Mouse (Mus musculus): ENCODE data around the gene Pex6.

The Pex6 gene

DNA sequence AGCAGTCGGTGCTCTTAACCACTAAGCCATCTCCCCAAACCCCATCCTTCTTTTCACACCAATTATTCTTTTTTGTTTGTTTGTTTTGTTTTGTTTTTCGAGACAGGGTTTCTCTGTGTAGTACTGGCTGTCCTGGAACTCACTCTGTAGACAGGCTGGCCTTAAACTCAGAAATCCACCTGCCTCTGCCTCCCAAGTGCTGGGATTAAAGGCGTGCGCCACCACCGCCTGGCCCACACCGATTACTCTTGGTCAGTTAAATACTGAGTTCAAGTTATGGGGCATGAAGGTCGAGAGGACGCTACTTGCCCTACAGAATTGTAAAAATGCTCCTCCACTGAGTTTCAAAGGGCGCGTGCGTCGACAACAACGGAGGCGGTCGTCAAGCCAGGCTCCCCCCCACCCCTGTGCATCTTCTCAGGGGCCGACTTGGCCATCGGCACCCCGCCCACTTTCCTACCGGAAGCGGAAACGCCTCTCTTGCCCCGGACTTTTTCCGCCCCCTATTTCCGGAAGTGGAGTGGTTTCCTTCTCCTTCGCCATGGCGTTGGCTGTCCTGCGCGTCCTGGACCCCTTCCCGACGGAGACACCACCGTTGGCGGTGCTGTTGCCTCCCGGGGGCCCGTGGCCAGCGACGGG is at the start of gene Pex6:
Pex6 (plus strand) TSS at position 505 of the 639 bp plus-strand sequence.
- DNase-seq = peak; percentile 93 to 95

DNA sequence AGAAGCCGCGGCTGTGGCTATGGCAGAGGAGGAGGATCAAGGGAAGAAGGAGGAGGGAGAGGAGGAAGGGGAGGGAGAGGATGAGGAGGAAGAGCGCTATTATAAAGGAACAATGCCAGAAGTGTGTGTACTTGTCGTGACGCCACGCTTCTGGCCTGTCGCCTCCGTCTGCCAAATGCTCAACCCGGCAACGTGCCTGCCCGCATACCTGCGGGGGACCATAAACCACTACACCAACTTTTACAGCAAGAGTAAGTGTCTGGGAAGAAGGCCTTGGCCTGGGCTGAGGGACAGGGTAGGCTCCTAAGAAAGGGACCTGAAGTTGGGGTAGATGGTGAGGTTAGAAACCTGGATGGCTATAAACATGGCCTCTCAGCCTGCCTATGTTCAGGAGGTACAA is 49.3 kb upstream of the Pex6 start:
- peak; percentile 69 to 74 for DNase-seq

DNA sequence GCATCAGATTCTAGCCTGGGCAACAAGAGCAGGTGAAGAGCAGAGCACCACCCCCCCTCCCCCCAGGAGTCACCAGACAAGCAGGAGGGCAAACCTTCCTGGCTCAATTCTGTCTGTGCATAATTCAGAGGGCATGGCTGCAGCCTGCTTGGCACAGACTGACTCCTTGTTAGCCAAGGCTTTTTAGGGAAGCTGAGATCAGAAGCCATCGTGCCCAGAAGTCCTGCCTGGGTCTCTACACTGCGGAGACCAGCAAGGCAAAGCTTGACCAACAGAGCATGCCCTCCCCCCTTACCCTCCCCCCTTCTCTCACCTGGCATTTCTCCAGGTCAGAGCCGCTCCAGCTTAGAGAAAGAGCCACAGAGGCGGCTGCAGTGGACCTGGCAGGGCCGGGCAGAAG is 48.5 kb upstream of the Pex6 start:
- DNase-seq = peak; percentile 69 to 79

DNA sequence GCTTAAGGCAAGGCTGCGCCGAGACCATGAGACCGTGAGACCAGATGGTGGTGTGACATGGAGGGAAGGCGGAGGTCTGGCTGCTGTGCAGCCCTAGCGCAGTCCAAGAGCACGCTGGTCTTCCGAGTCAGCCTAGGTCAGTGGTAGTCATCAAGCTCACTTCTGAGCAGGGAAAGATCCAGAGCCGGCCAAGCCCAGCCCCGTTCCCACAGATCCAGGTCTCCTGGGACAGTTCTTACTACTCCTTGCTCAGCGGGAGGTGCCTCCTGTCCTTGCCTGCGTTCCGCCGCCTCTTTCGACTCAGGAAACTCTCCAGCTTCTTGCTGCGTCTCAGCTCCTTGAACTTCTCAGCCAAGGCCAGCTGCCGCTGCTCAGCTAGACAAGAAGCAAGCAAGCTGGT is 43.6 kb upstream of the Pex6 start:
- no peak for DNase-seq

DNA sequence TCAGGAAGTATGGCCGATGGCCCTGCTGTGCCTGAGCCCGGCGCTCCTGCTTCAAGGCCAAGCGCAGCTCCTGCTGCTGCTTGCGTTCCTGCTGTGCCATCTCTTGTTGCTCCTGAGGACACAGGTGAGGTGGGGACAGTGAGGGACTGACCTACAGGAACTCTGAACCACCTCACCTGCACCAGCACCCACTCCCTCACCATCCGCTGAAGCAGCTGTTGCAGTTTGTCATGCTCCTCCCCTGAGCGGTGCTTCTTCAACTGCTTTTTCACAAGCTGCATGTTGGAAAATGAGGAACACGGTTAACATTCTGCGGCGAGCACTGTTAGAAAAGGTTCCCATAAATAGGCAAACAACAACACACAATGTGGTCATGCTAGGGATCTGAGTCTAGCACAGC is 41.4 kb upstream of the Pex6 start:
- DNase-seq = no peak

DNA sequence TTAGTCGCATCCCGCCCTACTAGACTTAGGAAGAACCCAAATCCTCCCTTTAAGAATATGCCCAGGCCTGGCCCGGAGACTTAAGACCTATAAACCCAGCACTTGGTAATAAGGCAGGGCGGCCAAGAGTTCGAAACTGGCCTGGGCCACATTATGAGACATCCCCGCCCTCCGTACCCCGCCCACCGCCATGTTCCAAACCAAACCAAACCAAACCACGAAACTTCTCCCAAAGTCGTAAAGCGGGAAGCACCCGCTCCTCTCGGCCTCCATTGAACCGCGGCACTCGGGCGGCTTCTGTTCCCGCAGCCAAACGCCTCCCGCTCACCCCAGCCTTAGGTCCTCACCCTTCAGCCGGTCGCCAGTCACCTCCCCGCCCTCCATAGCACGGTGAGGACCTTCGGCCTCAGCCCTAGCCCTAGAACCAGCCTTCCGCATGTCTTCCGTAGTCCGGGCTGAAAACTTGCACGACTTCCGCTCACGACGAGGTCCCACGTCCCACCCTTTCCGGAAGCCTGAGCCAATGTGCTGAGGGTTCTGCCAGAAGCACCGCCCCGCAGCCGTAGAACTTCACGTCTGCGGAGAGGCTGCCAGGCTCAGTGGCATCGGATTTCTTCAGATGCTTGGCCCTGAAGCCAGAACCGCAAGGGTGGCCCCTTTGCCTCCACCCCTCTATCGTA is 37.3 kb upstream of the Pex6 start, which contains the start of gene Rrp36:
Rrp36 (minus strand) TSS at position 503 of the 680 bp plus-strand sequence.
- peak; percentile 85 to 92 for DNase-seq

DNA sequence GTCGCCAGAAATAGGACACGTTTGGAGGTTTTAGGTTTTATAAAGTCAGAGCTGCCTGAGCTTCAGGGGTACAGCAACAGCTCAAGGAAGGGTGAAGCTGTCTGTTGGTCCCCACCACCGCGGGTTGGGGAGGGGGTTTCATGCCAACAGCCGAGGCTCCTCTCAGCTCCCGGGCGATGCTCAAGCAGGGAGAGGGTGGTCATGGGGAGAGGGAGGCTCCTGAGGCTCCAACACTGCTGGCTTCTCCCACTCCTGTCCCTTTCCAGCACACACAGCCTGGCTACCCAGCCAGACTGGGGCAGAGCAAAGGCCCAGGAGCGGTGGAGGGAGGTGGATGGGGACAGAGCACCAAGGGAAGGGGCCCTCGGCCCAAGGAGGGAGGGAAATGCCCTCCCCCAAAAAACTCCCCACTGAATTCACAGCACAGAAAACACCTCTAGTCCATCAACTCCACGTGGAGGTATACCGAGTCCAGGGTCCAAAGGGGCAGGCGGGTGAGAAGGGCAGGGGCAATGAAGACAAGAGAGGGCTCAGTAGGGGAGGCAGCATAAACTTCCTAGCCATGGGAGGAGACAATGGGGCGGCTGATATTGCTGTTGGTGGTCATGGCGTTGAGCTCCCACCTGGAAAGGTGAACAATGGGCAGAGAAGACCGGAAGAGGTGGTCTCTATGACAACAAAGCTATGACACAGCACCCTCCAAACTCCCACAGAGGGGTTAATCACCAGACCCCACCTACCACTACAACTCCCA is 36.6 kb upstream of the Pex6 start:
- peak in 1 of 2 experiments; percentile 24 for DNase-seq

DNA sequence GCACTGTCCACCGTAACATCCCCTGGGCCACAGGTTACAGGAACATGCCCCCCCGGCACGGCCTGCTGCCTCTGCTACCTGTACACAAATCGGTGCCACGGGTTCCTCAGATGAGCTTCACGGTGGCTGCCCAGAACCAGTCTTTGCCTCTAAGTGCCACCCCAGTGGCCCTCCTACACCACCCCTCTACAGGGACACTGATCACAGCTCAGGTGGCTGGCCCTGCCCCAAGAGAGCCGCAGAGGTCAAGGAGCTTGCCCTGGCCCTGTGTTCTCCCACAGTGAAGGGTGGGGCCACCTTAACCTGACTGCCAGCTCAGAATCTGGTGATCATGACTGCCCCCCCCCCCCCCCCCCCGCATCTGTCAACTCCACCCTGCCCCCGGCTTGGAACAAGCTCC is 32.8 kb upstream of the Pex6 start, which contains the start of gene Mea1:
Mea1 (plus strand) TSS at position 378 of the 400 bp plus-strand sequence.
- no peak for DNase-seq

DNA sequence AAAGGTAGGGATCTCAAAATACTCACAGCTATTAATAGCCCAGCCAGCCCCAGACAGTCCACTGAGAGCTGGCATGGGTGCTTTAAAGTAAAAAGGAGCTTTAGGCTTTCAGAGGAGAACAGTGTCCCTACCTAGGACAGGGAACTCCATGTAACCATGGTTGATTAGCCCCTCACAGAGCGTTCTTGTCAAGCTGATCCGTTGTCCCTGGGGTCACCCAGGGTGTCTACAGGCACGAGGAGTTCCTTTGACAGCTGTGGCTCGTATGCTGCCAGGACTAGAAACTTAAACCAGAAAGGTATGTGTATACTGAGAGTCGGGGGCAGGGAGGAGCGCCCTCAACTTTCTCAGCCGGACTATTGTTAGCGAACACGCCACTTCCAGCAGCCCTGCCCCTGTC is 32.4 kb upstream of the Pex6 start:
- DNase-seq = no peak

DNA sequence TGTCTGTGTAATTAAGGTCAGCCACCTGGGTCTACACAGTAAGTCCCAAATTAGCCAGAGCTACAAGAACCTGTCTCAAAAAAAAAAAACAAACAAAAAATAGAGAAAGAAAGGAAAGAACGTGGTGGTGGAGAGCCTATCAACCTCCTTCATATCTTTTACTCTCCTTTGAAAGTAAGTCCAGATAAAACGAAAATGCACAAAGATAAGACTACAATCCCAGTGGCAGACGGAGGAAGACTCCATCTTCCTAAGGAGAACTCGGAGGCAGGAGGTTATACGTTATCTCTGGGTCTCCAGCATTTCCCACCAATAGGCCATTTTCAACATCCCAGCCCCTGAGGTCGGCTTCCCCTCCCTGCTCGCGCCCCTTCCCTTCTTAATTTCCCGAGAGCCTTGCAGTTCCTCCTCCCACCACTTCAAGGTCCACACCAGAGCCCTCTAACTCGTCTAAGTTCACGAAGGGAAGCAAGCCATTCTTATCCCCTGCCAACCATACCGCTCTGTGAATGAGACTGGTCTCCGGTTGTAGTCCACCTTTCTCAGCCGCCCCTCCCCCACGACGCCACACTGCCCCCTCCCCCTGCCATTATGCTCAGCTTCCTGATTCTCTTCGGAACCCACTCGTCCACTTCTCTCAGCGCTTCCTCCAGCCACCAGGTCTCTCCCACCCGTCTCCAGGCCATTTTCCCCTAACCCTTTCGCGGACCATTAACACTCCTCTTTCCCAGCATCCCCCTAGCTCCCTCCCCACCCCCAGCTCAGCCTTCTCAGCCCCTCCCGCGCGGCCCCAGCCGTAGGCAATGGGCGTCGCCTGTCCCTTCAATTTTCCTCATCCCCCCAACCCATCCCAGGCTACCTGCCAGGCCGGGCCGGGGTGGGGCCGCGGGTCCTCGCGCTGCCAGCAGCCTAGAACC is 31.2 kb upstream of the Pex6 start:
- DNase-seq = peak; percentile 44 to 58

DNA sequence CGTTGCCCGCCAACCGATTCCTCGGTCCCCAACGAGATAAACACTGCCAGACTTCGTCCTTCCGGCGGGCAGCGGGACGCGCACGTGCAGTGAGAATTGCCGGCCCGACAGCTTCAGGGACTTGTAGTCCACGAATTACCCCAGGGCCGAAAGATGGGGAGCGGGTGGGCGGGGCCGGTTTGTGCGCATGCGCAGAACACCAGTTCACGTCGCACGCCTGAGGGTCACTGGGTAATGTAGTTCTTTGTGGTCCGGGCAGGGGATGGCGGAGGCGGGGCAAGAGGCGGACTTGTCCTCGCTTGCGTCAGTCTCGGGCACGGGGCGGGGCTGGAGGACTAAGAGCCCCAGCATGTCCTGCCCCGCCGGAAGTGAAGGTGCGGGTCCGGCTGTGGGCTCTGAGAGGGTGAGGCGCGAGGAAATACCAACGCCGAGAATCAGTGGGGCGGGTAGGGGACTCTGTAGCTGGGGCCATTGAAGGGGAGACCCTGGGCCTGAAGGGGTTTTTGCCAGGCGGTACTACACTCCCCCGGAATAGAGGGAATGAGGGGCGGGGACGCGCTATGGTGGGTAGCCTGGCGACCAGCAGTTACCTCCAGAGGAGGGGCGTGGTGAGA is 30.4 kb upstream of the Pex6 start, which contains the start of gene Klhdc3:
Klhdc3 (minus strand) TSS at position 155 of the 614 bp plus-strand sequence.
- peak; percentile 97 to 98 for DNase-seq

DNA sequence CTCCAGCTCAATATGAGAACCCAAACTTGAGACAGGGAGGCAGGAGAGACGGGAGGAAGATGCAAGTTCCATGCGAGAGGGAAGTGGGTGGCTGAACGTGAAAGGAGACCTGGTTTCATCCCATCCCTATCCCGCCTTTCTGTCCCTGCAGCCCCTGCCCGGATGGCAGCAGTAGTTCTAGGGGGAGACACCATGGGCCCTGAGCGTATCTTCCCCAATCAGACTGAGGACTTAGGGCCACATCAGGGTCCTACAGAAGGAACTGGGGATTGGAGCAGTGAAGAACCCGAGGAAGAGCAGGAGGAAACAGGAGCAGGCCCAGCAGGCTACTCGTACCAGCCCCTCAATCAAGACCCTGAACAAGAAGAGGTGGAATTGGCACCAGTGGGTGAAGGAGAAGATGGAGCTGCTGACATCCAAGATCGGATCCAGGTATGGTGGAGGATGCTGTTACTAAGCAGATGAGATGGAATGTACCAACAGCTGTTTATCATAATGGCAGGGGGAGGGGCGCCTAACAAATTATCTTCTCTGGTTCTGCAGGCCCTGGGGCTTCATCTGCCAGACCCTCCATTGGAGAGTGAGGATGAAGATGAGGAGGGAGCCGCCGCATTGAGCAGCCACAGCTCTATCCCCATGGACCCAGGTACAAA is 29.7 kb upstream of the Pex6 start:
- DNase-seq = no peak

DNA sequence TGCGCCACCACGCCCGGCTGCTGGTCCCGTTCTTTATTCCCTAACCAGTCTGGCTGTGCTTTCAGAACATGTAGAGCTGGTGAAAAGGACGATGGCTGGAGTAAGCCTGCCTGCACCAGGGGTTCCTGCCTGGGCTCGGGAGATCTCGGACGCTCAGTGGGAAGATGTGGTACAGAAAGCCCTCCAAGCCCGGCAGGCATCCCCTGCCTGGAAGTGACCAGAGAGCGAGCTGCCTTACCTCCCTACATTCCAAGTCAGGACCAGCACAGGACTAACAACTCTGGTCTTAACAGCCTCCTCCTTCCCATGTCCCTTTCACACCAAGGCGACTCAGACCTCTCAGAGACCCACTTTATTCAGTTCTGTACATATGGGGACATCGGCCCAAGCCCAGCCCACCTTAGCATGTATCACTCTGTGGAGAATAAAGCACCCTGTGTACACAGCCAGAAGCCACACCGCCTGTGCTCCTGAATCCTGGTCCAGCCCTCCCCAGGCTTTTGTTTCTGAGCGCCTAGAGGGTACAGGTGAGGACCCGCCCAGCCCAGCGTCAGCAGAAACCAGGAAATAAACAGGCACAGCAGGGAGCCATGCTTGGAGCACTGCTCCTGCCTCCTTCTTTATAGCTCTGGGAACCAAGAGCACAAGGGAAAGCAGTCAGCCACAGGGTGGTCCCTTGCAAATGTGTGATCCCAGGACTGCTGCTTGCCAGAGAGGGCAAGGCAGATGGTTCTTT is 28.4 kb upstream of the Pex6 start:
- DNase-seq = no peak

DNA sequence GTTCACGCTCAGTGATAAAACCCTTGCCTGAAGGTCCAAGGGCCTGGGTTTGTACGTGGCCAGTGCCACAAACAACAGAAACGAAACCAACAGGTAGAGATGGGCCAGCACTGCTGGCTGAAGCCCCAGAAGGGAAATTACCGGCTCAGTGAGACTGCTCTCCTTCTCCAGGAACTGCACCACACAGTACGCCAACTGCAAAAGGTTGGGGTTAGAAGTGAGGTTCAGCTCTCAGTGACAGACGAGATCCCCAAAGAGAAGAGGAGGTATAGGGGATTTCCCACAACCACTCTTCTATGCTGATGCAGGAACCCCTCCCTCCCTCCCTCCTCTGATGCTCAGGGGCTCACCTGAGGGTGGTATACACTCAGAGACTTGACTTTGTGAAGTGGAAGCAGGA is 25.4 kb upstream of the Pex6 start:
- DNase-seq = no peak

DNA sequence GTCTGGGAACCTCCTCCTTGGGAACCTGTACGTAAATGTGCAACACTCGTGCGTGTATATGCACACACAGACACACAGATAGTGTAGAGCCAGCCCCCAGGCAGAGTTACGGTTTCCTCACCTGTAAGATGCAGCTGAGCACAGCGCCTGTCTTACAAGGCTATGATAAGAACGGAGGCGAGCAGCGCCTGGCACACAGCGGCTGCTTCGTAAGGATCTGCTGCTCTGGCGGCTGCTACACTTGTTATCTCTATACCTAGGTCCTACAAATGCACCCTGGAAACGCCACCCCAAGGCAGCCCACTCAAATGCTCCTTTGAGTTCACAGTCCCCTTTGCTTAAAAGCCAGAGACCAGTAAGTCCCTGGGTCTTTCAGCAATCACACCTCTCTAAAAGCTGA is 20.6 kb upstream of the Pex6 start:
- no peak for DNase-seq

DNA sequence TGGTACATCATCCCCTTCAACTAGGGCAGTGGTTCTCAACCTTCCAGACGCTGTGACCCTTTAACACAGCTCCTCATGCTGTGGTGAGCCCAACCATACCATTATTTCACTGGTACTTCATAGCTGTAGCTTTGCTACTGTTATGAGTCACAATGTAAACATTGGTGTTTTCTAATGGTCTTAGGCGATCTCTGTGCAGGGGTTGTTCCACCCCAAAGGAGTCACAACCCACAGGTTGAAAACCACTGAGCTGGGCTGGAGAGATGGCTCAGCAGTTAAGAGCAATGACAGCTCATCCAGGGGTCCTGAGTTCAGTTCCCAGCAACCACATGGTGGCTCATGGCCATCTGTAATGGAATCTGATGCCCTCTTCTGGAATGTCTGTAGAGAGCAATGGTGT is 19.9 kb upstream of the Pex6 start:
- DNase-seq = no peak

DNA sequence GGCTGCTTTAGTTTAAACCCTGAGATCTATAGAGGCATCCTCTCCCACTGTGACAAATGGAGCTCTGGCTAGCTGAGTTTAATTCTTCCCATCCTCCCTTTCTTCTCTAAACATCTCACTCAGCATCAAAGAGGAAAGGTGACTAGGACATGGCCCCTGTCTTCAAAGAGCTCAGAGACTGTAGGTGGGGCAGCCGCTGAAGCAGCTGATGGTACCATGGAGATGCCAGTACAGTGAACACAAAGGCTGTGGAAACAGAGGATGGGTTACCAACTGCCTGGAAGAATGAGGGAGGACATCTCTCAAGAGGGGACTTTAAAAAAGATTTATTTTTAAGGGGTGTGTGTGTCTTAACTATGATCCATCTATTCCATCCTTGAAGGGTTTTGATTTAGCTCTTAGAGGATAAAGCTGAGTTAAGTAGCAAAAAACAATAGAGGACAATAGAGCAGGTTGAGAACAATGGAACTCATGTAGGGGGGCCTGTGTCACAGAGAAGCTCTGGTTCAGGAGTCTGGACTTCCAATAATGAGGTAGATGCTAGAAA is 16.7 kb upstream of the Pex6 start:
- DNase-seq = no peak

DNA sequence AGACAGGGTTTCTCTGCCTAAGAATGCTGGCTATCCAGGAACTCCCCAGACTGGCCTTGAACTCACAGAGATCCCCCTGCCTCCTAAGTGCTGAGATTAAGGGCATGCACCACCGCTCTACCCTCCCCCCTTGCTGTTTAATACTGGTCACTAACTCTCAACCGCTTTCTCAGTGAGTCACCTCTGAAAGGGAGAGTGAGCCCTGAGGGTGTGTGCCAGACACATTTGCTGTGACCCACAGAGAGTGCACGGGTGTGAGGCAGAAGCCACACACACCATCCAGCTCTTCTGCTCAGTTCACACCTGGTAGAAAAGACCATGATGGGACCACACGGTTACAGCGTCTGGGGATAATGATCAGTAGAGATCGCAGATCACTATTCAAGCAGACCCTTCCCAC is 12.7 kb upstream of the Pex6 start:
- DNase-seq = no peak

DNA sequence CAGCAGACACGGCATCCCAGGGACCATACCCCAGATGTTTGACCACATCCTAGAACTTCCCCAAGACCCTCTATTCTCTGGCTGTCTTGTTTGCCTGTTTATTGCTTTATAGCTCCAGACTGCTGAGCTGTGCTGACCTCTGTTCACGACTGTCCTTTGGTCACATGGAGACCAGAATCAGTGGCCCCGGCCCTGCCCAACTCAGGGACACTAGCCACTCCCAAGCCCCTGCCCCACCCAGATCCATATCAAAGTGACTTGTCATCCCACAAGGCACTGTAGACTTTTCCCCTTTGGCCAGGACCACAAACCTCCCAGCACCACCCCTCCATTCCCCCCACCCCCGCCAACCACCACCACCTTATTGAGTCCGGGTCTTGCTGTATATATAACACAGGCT is 12.0 kb upstream of the Pex6 start:
- no peak for DNase-seq

DNA sequence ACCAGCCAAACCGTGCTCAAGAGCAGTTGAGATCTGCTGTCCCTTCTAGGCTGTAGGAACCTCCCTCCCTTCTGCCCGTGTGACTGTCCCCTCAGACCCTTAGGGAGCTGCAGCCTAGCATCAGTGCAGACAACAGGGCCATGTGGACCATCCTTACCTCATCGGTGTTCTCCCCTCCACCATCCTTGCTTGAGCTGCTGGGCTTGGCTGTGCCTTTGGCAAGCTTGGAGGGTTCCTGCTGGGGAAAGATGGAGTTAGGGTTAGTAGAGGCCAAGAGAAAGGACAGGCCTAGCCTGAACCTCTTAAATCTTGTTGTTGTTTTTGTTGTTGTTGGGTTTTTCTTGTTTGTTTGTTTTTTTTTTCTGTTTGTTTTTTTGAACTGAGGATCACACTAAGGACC is 11.4 kb upstream of the Pex6 start:
- peak; percentile 55 to 72 for DNase-seq

DNA sequence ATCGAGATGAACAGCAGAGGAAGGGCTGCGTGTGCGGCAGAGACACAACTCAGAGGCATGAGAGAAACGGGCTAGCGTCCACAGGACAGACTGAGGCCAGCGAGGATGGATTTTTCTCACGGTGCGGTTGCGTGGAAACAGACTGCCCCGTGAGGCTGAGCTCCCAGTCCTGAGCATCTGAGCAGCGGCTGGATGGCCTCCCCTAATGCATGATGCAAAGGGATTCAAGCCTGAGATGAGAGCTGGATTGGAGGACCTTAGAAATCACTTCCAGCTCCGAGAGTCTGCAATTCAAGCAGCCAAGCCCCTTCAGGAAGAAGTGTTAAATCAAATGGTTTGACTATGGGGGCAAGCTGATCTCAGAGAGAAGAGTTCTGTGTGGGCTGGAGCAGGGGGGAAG is 9.8 kb upstream of the Pex6 start:
- no peak for DNase-seq

Measured in cerebellum, adult 18-20 months (tissue).